Mouse (Mus musculus): ENCODE data around the gene Gm13119.

GRCm38 (mm10) chr4:144406261-144406660 is 48.5 kb downstream of the Gm13119 start:
- no peak for TF ChIP-seq GATA1 (IDR thresholded peaks at IDR 0.05; ENCODE audit: borderline replicate concordance, low read length)
- no peak for TF ChIP-seq FLI1 (IDR thresholded peaks at IDR 0.05; ENCODE audit: low read length)
